Mouse (Mus musculus): ENCODE results near the gene Map3k13.
A peak's percentile ranks its signal among the peaks of the same experiment; 100 is the strongest.
"Not testable (repeated sequence)": the region's sequence is repeated elsewhere in the genome, so short reads cannot be mapped to it uniquely, and the experiment has no call there.

Gene Map3k13

DNA sequence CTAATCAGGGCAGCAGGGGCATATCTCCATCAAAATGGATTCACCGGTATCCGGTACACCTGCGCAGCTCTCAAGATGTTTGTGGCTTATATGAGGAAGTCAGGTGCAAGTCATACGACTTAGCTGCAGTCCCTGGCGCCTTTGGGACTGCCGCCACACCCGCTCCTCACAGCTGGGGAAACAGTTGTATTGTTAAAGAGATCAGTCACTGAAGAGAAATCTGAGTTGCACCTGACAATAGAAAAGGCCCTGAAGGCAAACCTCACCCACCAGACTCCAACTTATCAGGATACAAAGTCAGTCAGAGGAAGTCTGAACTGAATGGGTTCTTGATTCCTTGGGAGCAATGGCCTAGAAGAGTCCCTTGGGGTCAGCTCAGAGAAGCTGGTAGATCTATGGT is 13.6 kb downstream of the Map3k13 start:
- not testable (repeated sequence) for DNase-seq (ENCODE audit: low spot score in 2 of 2)

DNA sequence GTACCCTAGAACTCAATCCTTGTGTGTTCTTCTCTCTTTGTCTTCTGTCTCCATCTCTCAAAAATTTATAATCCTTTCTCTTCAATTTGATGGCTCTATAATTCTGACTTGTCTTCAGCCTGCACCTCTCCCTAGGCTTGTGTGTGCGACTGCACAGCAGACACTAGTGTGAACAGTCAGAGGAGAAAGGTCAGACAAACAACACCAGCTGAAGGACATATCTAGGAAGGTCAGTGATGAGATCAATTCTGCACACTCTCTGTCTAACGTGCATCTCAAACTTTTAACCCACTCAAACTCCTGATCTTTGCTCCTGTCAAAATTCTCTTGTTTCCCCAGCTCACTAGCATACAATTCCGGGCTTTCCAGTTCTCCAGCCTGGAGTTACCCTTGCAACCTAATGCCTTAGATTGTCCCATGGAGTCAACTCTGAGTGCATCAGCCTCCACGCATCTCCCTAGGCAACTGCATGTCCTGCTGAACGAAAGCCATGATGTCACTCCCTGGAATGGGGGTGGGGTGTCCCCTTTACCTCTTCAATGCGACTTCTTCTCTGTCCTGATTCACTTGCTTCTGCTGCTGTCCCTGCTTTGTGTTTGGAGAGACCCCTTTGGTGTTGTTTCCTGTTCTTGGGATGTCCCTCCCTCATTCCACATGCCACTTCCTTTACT is 19.2 kb downstream of the Map3k13 start:
- DNase-seq (ENCODE audit: low spot score in 2 of 2), result no peak

DNA sequence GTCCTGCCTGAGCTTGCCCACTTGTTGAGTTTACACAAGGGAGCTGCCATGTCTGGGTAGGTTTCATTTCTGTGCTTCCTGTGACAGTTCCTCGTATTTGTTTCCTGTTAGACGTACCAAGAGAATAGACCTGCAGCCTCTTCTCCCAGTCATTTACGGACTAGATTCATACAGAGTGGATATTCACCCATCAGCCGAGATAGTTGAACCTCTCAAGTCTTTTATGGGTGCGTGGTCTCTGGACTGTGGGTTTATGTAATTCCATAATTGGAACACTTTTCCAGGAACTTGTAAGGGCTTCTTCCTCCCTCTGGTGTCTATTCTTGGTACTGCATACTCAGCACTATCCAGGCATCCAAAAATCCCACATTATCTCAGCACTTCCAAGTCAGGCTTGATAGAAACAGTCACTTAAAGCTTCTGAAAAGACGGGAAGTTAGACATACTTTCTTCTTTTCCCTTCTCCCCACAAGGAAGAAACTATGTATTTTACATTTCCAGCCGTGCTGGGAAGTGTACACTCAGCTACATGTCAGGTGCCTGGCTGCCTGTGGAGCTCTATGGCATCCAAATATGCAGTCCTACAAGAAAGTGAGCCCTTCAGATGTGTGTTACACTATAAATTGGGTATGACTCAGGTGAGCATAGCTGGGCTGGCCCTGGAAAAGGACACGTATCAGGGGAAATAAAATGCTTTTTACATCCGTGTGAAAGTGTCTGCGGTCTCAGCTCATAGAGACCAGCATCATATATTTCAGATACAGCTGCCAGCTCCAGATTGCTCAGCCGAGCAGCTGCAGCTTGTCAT is 20.9 kb downstream of the Map3k13 start:
- DNase-seq (ENCODE audit: low spot score in 2 of 2), result peak in 1 of 2 experiments; percentile 31

DNA sequence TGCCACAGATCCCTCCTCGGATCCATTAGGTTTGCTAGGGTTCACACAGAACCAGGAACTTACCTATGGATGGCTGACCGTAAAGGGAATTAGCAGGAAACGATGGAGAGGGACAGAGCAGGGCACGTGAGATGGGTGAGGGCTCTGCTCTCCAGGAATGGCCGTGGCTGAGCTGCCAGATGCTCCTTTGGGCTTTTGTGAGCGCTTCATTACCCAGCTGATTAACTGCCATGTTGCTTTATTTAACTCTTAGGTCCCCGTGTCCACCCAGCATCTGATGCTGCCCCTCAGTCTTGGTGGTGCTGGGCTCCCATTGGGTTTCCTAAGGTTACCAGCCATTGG is 21.5 kb downstream of the Map3k13 start:
- DNase-seq (ENCODE audit: low spot score in 2 of 2), result no peak

DNA sequence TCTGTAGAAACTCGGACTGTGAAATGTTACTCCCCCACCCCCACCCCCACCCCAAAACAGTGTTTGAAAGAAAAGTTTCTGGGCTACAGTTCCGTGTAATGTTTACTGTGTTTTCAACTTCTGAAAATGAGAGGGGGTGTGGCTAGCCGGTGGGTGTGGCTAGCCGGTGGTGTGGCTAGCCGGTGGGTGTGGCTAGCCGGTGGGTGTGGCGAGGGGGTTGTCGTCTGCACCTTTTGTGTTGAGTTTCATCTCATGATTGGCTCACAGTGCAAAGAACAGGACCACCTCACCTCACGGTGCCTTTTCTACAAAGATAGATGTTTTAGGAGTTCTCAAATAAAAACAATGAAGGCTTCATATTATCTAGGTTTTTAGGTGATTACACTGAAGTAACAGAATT is 24.0 kb downstream of the Map3k13 start:
- DNase-seq (ENCODE audit: low spot score in 2 of 2), result no peak

DNA sequence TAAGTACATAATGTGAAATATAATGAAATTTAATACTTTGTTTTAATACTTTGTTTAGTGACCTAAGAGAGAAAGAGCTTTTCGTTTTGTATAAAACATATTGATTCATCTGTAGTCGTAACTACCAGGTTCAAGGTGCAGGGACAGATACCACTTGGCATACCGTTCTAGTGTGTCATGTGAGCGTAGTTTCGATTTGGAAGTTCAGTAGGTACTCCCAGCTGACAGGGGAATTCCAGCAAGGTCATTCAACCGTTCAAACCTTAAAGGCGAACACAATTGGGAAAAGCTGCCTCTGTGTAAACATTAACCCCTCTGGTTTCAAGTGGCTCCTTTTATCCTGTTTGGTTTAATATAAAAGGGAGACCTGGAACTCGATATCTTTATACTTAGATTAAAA is 24.5 kb downstream of the Map3k13 start:
- DNase-seq (ENCODE audit: low spot score in 2 of 2), result no peak

DNA sequence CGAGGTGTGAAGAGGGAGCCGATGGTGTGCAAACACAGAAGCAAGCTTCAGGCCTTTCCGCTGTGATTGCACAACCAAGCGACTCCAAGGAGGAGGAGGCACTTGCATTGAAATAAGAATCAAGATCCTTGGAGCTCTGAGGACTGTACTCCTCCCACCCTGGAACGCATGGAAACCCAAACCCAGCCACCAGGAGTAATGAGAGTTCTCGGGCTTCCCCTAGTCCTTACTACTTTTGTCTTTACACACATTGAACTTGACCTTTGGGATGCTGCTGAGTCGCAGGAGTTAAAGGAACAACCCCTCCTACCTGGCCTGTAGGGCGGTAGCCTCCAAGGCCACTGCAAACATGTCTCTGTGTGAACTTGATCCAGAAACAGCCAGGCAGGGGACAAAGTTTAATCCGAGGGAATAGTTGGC is 31.5 kb downstream of the Map3k13 start:
- DNase-seq (ENCODE audit: low spot score in 2 of 2), result no peak

DNA sequence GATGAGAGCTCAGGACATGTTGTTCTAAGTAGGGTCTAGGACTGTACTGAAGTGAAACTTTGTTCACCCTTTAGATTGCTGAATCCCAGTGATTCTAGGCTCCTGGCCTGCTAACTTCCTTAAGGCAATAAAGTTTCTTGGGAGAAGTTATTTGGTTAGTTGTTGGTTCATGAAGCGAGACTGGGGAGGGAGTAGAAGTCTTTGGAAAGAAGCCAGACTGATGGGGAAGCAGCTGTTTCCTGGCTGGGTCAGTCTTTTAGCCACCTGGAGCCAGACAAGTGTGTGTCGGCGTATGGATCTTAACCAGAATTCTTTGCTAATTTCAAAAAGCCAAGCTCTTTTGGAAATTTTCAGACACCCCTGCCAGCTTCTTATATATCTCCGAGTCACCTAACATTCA is 33.0 kb downstream of the Map3k13 start:
- DNase-seq (ENCODE audit: low spot score in 2 of 2), result no peak

DNA sequence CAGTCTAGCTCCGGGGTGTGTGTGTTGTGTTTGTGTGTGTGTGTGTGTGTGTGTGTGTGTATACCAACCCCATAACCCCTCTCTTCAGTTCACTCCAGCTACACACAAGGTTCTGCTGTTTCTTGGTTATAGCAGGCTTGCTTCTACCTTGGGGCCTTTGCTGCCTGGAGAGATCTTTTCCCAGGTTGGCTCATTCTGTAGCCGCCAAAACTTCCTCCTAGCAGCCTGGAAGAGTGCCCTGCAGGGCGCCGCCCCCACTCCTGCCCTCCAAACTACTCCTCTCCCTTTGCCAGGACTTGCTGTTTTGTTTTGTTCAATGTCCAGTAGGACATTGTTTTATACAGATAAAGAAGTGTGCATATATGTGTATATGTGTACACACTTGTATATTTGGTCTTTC is 33.4 kb downstream of the Map3k13 start:
- DNase-seq (ENCODE audit: low spot score in 2 of 2), result no peak

DNA sequence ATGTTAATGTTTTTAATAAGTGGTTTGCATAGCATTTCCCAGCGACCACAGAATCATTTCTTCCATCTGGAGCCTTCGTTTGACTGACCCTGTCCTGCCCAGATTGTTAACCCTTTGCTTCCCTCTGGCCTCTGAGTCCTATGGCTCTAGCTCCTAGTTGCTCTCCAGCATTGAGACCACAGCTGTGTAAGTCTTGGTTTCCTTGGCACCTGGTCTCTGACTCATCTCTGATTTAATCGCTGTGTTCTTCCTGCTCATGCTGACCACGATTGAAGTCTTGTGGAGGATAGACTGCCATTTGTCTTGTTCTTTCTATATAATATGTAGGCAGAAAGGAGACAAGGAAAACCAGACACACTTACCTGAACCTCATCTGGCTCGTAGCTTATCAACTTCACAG is 35.6 kb downstream of the Map3k13 start:
- no peak for DNase-seq (ENCODE audit: low spot score in 2 of 2)

DNA sequence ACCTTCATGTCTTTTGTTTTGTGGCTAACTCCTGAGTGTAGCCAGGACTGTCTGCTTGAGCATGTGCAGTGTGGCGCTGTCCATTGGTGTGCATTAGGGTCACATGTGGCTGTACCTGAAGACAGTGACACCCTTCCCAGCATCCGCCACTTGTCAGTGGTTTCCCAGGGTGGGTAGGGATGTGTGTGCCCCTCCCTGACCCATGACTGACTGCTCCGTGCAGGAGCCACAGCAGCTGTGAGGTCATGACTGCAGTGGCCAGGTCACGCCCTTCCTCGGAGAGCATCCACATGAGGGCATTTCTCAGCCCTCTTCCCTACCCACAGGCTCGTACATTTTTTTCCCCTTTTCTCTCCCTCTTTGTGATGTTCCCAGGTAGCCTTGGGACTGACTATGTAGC is 36.6 kb downstream of the Map3k13 start:
- no peak for DNase-seq (ENCODE audit: low spot score in 2 of 2)

DNA sequence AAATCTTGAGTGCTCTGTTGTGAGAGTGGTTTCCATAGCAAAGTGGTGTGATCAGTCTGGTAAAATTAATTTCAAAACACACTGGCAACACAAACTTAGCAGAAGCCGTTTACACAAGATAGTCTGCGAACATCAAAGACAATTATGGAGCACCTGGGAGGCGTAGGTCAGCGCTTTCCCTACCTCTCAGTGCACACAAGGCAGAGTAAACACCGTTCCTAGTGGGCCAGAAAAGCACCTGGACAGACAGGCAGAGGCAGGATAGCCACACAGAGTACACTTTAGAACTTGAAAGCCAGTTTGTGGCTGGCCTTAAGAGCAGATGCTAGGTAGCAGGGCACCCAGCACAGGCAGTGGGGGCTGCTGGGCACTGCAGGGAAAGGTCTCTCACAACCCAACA is 37.6 kb downstream of the Map3k13 start:
- DNase-seq (ENCODE audit: low spot score in 2 of 2), result no peak

DNA sequence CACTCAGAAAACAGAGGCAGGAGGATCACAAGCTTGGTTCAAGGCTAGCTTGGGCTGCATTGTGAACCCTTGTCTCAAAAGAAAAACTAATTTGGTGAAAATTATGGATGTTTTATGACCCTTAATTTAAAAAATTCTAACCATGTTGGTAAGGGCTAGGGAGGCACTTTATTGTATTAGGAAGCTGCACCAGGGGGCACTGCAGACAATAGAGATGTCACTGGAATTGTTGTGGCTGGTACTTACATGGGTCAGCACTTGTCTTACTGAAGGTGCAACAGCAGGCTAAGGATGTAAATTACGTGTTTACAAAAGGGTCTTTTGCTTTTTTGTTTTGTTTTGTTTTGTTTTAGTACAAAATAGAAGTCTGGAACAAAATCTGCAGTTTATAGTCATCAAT is 39.3 kb downstream of the Map3k13 start:
- no peak for DNase-seq (ENCODE audit: low spot score in 2 of 2)

DNA sequence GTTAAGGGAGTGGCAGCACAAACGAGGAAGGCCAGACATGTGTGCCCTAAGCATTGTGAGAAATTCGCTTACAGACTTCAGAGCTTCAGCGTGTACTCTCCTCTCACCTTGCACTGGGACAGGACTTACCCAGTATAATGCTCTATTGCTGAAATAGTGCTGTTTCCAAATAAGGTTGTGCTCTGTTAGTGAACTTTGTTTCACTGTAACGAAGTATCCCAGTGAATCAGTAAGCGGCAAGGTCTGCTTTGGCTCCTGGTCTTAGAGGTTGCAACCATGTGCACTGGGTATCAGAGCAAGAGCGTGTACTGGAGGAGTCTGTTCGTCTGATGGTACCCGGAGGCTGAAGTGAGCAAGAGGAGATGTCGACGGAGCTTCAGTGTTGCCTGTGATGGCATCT is 39.8 kb downstream of the Map3k13 start:
- no peak for DNase-seq (ENCODE audit: low spot score in 2 of 2)

DNA sequence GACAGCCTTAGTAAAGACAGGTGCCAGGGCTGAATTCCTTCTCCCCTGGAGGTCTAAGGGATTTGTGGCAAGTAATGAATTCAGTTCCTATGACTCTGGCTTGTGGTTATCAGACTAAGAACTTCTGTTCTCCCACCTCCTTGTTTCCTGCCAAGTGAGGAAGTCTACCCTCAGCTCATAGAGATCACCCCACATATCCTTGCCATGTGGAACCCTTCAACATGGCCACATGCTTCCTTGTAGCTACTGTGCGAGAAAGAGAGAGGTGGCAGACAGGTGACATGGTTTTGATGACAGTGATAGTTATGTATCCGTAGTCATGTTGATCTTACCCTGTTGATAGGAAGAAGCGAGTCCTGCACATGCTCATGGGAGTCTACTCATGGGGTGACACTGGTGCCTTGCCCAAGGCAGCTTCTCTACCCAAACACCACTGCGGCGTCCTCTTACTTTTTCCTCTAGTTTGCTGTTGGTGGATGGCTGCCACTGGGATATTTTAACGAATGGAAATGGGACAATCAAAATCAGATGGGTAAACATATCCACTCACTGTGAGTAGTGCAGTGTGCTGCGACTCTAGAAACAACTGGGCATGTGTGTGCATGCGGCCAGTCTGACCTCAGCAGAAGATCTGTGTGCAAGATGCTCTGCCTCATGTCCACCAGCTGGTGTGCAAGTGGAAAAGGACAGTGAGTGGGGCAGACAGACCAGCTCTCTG is 40.9 kb downstream of the Map3k13 start:
- no peak for DNase-seq (ENCODE audit: low spot score in 2 of 2)

DNA sequence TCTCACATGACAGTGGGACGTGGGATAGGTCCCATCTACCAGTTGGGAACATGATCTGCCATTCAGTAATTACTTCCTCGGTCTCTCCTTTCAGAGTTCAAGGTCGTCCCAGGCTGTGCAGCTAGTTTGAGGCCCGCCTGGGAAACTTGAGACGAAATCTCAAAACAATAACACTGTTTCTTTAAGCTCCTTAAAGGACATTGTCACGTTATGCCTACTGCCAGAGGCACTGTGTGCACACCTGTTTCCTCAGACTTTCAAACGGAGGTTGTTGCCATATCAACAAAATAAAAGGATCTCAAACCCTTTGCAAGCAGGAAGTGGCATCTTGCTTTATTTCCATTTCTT is 41.4 kb downstream of the Map3k13 start:
- DNase-seq (ENCODE audit: low spot score in 2 of 2), result no peak

DNA sequence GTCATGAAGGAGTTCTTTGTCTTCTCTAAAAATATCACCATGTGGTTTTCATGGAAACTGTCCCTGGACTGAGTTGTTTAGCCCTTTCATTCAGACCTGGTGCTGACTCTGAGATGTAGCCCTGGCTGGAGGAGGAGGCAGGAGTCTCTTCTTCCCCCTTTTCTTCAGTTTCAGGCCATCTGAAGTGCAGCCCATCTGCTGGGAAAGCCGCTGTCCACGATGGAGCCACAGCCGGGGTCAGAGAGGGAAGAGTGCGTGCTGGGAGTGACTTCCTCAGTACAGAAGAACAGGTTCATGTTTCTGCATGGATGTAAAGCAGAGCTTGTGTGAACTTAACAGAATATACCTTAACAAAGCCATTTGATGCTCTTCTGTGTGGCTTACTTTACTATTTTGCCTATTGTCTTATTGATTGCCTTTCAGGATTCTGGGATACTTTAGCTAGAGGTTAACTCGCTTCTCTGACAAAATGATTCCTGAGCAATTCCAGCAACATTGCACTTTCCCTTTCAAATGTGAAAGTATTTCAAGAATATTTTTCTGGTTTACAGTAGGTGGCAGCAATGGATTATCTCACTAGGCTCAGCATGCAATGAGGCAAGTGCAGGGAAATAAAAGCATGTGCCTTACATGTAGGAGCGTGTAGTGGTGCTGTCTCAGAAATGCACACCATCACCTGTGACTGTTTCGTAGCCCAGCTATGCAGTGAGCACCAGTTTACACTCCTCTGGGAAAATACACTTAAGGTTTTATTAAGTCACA is 42.3 kb downstream of the Map3k13 start:
- DNase-seq (ENCODE audit: low spot score in 2 of 2), result no peak

DNA sequence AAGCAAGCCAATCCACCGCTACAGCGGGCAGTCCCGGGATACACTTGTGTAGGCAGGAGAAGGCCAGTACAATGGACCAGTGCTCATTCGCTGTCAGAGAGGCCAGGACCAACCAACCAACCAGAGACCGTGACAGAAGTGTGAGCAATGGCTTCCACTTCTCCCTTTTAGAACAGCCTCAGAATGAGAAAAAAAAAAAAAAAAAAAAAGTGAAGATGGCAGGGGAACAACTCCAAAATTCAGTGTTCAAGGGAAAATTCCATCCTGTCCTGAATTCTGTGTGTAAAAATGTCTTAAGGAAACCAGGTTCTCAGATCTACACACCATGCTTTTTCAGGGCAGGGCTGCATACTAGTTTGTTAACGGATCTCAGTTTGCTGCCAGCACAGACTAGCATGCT is 43.5 kb downstream of the Map3k13 start:
- DNase-seq (ENCODE audit: low spot score in 2 of 2), result no peak

DNA sequence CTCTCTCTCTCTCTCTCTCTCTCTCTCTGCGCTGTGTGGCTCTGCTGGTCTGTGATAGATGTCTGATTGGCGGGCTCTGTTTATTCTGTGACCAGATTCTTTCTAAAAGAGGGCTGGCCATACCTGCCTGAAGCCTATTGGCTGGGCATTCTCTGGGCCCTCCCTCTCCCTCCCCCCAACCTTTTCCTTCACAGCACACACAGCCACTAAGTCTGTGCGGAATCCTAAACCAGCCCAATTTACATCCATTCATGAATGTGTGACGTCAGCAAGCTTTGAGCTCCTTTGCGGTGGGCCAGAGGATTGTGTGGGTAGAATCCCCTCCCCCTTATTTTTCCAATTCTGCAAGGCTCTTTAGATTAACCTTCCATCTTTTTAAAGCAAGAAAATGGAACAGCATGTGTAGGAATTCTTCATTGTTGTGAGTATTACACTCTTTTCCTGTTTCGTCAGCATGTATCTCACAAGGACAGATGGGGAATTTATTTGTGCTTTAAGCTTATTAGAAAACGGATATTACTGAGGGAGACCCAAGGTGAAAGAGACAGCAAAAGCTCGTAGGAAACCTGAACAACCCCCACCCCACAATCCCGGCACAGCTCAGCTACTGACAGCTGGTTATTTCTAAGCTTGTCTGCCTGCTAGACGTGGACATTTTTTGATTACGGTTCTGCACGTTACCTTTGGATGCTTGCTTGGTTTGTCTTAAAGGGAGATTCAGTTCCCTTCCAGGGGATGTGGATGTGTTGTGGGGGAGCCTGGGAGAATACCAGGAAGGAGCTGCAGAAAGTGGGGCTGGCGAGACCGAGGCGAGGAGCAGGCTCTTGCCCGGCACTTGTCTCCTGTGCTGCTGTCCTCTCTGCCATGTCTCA is 51.9 kb downstream of the Map3k13 start:
- peak; percentile 62 to 82 for DNase-seq (ENCODE audit: low spot score in 2 of 2)

DNA sequence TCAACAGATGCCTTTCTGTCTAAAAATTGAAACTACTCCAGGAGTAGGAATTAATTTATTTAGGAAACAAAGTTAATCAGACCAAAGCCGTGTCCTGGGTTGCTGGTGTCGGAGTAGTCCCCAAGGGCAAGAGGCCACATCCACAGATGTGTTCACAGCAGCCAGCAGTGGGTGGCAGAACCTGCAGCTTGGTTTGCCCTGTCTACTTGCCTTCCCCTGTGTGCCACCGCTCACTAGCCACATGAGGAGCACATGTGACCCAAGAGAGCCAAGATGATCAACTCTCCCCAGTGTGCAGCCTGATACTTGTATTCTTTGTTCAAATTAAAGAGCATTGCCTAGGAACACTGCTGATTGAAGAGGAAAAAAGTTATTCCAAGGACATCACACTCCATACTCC is 54.3 kb downstream of the Map3k13 start:
- no peak for DNase-seq (ENCODE audit: low spot score in 2 of 2)

DNA sequence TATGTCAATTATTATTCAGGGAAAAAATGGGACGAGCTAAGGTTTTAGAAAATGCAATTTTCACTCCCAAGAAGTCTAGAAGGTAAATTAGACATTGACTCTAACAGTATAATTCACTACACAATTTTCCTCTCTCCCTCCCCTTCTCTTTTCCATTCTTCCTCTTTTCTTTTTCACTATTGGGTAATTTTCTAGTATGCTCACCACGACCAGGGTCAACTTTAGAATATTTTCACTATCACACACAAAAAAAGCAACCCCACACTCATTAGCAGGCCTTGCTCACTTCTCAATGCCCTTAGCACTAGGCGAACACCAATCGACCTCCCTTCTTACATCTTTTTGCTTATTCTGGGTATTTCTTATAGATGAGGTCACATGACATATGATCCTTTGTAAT is 54.7 kb downstream of the Map3k13 start:
- no peak for DNase-seq (ENCODE audit: low spot score in 2 of 2)
